Mouse (Mus musculus) G1E (cell line): ENCODE data around the gene Ccdc96.

Source experiments
- CTCF ChIP-seq: IDR thresholded peaks from 2 replicates; pipeline ENCODE4 v1.5.1; 2012; ENCODE audit warnings: low read depth, low read length, inconsistent platforms, mixed read lengths
- TAL1 ChIP-seq: conservative IDR thresholded peaks from 2 replicates; pipeline ENCODE4 v1.6.1; 2012; ENCODE audit warnings: low read depth, low read length, inconsistent platforms, mixed read lengths

- TF ChIP-seq CTCF (no peak), TAL1 (no peak)
Measured at GRCm38 (mm10) chr5:36451119-36451518, 33.3 kb upstream of the Ccdc96 start.
